Mouse (Mus musculus) CD4-positive helper T cell, adult 2 months (primary cell): ENCODE measurements around the gene Gm47959.

Experiments used
- DNase-seq: peaks from one replicate; pipeline ENCODE4 v3.0.0-alpha.2; 2012; ENCODE audit warnings: low read depth, missing footprints, low spot score

Gm47959 gene

GRCm38 (mm10) chr1:83032508-83032907 lies 32.2 kb downstream of the Gm47959 start:
- no peak for DNase-seq

- DNase-seq = no peak
Observed at GRCm38 (mm10) chr1:83034509-83034908, 34.2 kb downstream of the Gm47959 start.

GRCm38 (mm10) chr1:83036892-83037667 lies 36.7 kb downstream of the Gm47959 start:
- DNase-seq = no peak

- no peak for DNase-seq
Observed at GRCm38 (mm10) chr1:83038109-83038672, 37.8 kb downstream of the Gm47959 start, which contains the start of gene Slc19a3. Gene Slc19a3, minus strand, starts transcription at chr1:83038448.

GRCm38 (mm10) chr1:83039080-83039479 lies 38.7 kb downstream of the Gm47959 start:
- DNase-seq = no peak

GRCm38 (mm10) chr1:83042380-83042779 lies 42.0 kb downstream of the Gm47959 start, which contains the start of gene Krtap28-10:
Gene Krtap28-10, minus strand, starts transcription at chr1:83042480.
- no peak for DNase-seq

GRCm38 (mm10) chr1:83044882-83045427 lies 44.6 kb downstream of the Gm47959 start, which contains the start of gene Gm47969:
Gene Gm47969, plus strand, starts transcription at chr1:83044932.
- DNase-seq = no peak
